ENCODE assay signal across 9 mouse cellular contexts in genomic region chr2:174936665-174937064, GRCm38 (mm10).
DNase-seq lines count a peak whose midpoint lies in the region; ATAC-seq and TF ChIP-seq lines count a peak whose summit lies in the region.
"Had no signal": no experiment of that assay in that cellular context is flagged by ENCODE, and none has a peak within 500 bp of the region (broad histone marks: within the 10 kb centered on the region; RNA-seq: fewer than 3 reads in every experiment).

No protein-coding gene starts in this region.

- no peaks in the 10 kb centered on the region for H3K27me3 ChIP-seq in hindbrain, embryonic 10.5 days (ENCODE audit: insufficient read depth, poor library complexity, severe bottlenecking)
- no peaks in the 10 kb centered on the region for H3K27me3 ChIP-seq in hindbrain, embryonic 12.5 days
- H3K27me3 ChIP-seq in thymus, adult 2 months (ENCODE audit: control insufficient read depth, insufficient read depth, low read length): no peaks in the 10 kb centered on the region
- H3K27me3 ChIP-seq: midbrain, embryonic 12.5 days had no signal

- WGBS in hindbrain, embryonic 10.5 days: 36% methylated on average over 5 of the region's 5 CpGs
- WGBS in hindbrain, embryonic 12.5 days: 39% methylated on average over 5 of the region's 5 CpGs
- WGBS in thymus, adult 2 months: 62% methylated on average over 5 of the region's 5 CpGs

- H3K4me1 ChIP-seq in hindbrain, embryonic 10.5 days (replicated peaks): peaks cover 6% of the 10 kb centered on the region
- H3K4me1 ChIP-seq in hindbrain, embryonic 12.5 days: peaks cover 3% of the 10 kb centered on the region; the same call in 1 of the 2 replicates
- H3K4me1 ChIP-seq in thymus, adult 2 months (replicated peaks; ENCODE audit: control insufficient read depth, insufficient read depth, low read length): no peaks in the 10 kb centered on the region
- H3K4me1 ChIP-seq: midbrain, embryonic 12.5 days had no signal

- no peak overlapping the region for H3K27ac ChIP-seq in hindbrain, embryonic 10.5 days
- H3K27ac ChIP-seq in hindbrain, embryonic 12.5 days: no peak overlapping the region
- H3K27ac ChIP-seq in thymus, adult 2 months (ENCODE audit: control insufficient read depth, insufficient read depth, low read length): no peak overlapping the region
- H3K27ac ChIP-seq: midbrain, embryonic 12.5 days had no signal

- H3K4me3 ChIP-seq in hindbrain, embryonic 10.5 days: no peak overlapping the region
- no peak overlapping the region for H3K4me3 ChIP-seq in hindbrain, embryonic 12.5 days
- H3K4me3 ChIP-seq in thymus, adult 2 months (ENCODE audit: control insufficient read depth, insufficient read depth, low read length): no peak overlapping the region
- H3K4me3 ChIP-seq: midbrain, embryonic 12.5 days had no signal

- TF ChIP-seq POLR2A in thymus, adult 2 months (IDR thresholded peaks at IDR 0.05; ENCODE audit: control insufficient read depth, extremely low read depth, insufficient read depth, low read length, poor library complexity): no peak

- H3K36me3 ChIP-seq in hindbrain, embryonic 10.5 days: no peaks in the 10 kb centered on the region
- no peaks in the 10 kb centered on the region for H3K36me3 ChIP-seq in hindbrain, embryonic 12.5 days
- no peaks in the 10 kb centered on the region for H3K36me3 ChIP-seq in thymus, adult 2 months (ENCODE audit: control insufficient read depth, insufficient read depth, low read length)
- H3K36me3 ChIP-seq: midbrain, embryonic 12.5 days had no signal

- H3K9ac ChIP-seq in hindbrain, embryonic 12.5 days: no peak overlapping the region
- H3K9ac ChIP-seq: midbrain, embryonic 12.5 days had no signal

- DNase-seq in hindbrain, embryonic 10.5 days (ENCODE audit: low spot score): peak; percentile 53
- peak; percentile 17 for DNase-seq in thymus, adult 2 months
- no peak for DNase-seq in thymus, adult 18-20 months
- DNase-seq in kidney, postnatal 10 days: peak; percentile 31
- DNase-seq in thymus, postnatal 4 days: peak; percentile 52
- DNase-seq in right cerebral cortex, adult 18-20 months: no peak

- no peak for ATAC-seq in hindbrain, embryonic 12.5 days (ENCODE audit: low FRiP score)
- no peak for ATAC-seq in cerebellum, adult (ENCODE audit: insufficient number of reproducible peaks, low FRiP score, low TSS enrichment)

- H3K9me3 ChIP-seq in hindbrain, embryonic 10.5 days: no peaks in the 10 kb centered on the region
- no peaks in the 10 kb centered on the region for H3K9me3 ChIP-seq in hindbrain, embryonic 12.5 days (replicated peaks)
- H3K9me3 ChIP-seq: midbrain, embryonic 12.5 days had no signal

- no peak overlapping the region for H3K4me2 ChIP-seq in hindbrain, embryonic 12.5 days (replicated peaks)
- H3K4me2 ChIP-seq: midbrain, embryonic 12.5 days had no signal

- no peak for TF ChIP-seq CTCF in thymus, adult 2 months (IDR thresholded peaks at IDR 0.05; ENCODE audit: borderline replicate concordance, control insufficient read depth, extremely low read depth, insufficient read depth, low read length, poor library complexity)

Comparison
In these comparisons a context has a peak if more than half of its experiments do, and no peak if none do; other contexts are left out.
1. DNase-seq: peak in hindbrain, embryonic 10.5 days (single experiment), thymus, adult 2 months (single experiment), kidney, postnatal 10 days (single experiment) and thymus, postnatal 4 days (single experiment); none in thymus, adult 18-20 months (0 of 2) and right cerebral cortex, adult 18-20 months (single experiment).